Mouse (Mus musculus) bone marrow macrophage, adult 2 months (primary cell): Measurements from ENCODE around the gene Sirt1. TPM values are rescaled to one million over a fixed set of nuclear protein-coding genes. Genes with fewer than 3 reads are reported as not detected.
A peak's percentile ranks its signal among the peaks of the same experiment; 100 is the strongest.
"Not testable (repeated sequence)": the region's sequence is repeated elsewhere in the genome, so short reads cannot be mapped to it uniquely, and the experiment has no call there.

Experiments
- H3K27ac ChIP-seq: 2 replicates; pipeline ENCODE4 v1.5.1; 2012; ENCODE audit warnings: low read depth, low read length; ENCODE audit not compliant: insufficient read depth
- H3K4me1 ChIP-seq: 2 replicates; pipeline ENCODE4 v1.6.1; 2012; ENCODE audit warnings: low read length; ENCODE audit not compliant: control insufficient read depth, insufficient read depth
- H3K4me3 ChIP-seq: 2 replicates; pipeline ENCODE4 v1.5.1; 2012; ENCODE audit warnings: mild to moderate bottlenecking, low read length, moderate library complexity; ENCODE audit not compliant: insufficient read depth
- CTCF ChIP-seq: IDR thresholded peaks from 2 replicates; pipeline ENCODE4 v1.5.1; 2012; ENCODE audit warnings: low read depth, mild to moderate bottlenecking, low read length, moderate library complexity
- POLR2A ChIP-seq: IDR thresholded peaks from 2 replicates; pipeline ENCODE4 v1.6.1; 2012; ENCODE audit warnings: mild to moderate bottlenecking, low read depth, low read length, borderline replicate concordance
- polyA plus RNA-seq: library from polyadenylated mRNA; stranded (reverse); fragments of >200 nt; gene quantifications from 2 replicates; pipeline ENCODE4 v1.2.4, GENCODE M21; 2012; ENCODE audit not compliant: missing spikeins, insufficient read depth, insufficient read length

Gene Sirt1
- polyA plus RNA-seq, 1 experiment = 17.6 TPM

DNA sequence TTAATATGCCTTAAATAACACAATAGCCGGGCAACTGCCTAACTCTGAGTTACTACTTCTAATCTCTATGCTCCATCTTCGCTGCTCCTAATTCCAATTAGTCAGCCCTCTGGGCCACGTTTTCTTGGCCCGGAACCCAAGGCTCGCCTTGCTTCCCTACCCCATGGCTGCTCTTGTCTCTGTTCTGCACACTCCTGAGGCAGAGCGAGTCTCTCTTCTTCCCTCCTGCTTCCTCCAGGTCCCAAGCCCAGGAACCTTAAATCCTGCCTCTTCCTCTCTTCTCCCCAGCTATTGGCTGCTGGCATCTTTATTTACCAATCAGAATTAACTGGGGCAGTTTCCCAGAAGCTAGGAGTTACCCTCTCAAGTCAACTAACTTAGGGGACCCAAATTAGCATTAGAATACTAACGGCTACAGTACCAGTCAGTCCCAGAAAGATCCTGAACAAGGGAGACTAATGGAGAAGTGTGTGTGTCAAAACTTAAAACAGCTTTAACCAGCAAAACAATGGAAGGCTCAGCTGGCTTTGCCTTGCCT, 15.5 kb downstream of the Sirt1 start:
- no peaks in the 10 kb centered on the region for H3K4me1 ChIP-seq
- no peak overlapping the region for H3K4me3 ChIP-seq
- H3K27ac ChIP-seq = no peak overlapping the region
- TF ChIP-seq CTCF (no peak), POLR2A (no peak)

DNA sequence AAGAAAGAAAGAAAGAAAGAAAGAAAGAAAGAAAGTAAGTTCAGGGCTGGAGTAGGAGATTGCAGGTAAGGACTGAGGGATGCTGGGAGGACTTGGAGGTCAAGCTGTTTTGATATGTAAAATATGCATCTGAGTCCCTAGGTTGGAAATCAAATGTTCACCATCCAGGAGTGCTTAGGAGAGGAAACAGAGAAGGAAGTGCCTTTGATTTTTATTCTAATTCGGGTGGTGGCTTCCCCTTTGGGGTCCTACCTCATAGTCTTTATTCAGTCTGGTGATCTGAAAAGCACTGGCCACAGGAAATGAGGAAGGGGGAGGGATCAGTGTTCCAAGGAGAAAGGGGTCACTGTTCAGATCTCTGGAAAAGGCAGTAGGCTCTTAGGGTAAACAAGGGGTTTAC, 21.0 kb downstream of the Sirt1 start:
- no peak for TF ChIP-seq POLR2A
- TF ChIP-seq CTCF = no peak
- Histone ChIP-seq H3K27ac (no peak overlapping the region), H3K4me3 (no peak overlapping the region), H3K4me1 (peaks cover 3% of the 10 kb centered on the region)

DNA sequence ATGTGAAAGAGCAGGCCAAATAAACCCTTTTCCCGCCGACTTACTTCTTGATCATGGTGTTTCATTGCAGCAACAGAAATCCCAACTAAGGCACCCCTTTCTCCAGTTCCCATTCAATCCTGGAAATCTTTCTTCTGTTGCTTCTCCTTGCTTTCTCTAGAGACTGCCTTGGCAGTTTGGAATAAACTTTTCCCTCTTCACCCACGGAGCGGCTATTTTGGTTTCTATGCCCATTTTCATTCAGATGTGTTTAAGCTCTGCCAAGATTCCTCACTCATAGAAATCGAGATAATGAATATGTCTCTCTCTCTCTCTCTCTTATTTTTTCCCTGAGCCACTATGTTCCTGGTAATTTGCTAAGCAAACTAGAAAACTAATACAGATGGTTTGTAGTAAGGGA, 29.4 kb downstream of the Sirt1 start:
- H3K27ac ChIP-seq = no peak overlapping the region
- TF ChIP-seq CTCF (no peak), POLR2A (no peak)
- H3K4me3 ChIP-seq = no peak overlapping the region
- no peaks in the 10 kb centered on the region for H3K4me1 ChIP-seq

DNA sequence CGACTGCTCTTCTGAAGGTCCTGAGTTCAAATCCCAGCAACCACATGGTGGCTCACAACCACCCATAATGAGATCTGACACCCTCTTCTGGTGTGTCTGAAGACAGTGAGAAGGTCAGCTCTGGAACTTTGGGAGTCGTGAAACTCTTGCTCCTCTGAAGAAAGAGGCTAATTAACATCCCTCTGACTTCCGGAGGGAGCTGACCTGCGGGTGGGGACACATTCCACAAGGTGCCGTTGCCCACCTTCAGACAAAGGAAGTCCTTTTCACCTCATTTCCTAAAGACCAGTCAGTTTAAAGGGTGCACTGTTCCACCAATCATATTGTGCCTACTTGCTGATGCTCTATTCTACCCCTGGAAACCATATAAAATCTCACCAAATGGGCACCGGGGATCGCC, 30.4 kb downstream of the Sirt1 start:
- not testable (repeated sequence) for H3K27ac ChIP-seq, H3K4me3 ChIP-seq, H3K4me1 ChIP-seq

DNA sequence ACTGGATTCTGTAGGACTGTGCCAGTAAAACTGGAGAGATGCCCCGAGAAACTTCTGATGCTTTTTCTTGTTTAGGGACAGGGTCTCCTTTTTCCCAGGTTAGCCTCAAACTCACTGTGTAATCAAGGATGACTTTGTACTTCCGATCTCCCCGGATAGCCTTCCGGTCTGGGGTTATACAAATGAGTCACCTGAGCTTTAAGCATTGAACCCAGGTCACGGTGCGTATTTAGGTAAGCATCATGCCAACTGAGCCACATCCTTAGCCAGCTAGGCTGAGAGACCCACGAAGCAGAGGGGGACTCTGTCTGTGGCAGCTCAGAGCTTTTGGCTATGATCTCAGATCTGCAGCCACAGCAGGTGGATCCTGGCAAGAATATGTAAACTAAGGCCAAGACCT, 30.8 kb downstream of the Sirt1 start:
- TF ChIP-seq POLR2A = no peak
- no peak for TF ChIP-seq CTCF
- H3K4me1 ChIP-seq = no peaks in the 10 kb centered on the region
- no peak overlapping the region for H3K27ac ChIP-seq
- no peak overlapping the region for H3K4me3 ChIP-seq

DNA sequence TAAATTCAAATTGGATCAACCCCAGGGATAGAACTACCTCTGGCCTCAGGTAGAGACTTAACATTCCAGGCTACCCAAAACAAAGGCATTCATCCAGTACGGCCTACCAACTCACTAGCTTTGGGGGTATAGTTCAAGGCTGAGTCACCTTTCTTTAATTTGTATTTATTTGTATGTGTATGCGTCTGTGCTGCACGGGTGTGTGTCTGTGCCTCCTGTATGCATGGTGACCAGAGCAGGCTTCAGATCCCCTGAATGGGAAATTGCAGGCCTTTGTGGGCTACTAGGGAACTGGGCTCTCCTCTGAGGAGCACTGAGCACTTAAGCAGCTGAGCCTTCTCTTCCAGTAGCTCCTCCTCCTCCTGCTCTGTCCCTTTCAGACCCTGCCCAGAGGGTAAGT, 33.2 kb downstream of the Sirt1 start:
- Histone ChIP-seq H3K4me1 (no peaks in the 10 kb centered on the region), H3K27ac (no peak overlapping the region), H3K4me3 (no peak overlapping the region)
- TF ChIP-seq CTCF (no peak), POLR2A (no peak)

DNA sequence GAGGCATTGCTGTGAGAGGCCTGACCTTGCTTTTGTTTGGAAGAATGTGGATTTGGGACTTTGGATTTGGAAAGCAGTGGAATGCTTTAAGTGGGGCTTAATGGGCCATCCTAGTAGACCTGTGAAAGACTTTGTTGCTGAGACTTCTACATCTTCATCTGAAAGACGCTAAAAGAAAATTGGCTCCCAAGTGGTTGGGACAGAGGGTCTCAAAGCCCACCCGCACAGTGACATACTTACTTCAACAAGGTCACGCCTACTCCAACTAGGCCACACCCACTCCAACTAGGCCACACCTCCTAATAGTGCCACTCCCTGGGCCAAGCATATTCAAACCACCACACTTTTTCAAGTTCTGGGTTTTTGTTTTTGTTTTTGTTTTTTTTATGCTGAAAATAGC, 36.8 kb downstream of the Sirt1 start:
- TF ChIP-seq CTCF = no peak
- TF ChIP-seq POLR2A = no peak

DNA sequence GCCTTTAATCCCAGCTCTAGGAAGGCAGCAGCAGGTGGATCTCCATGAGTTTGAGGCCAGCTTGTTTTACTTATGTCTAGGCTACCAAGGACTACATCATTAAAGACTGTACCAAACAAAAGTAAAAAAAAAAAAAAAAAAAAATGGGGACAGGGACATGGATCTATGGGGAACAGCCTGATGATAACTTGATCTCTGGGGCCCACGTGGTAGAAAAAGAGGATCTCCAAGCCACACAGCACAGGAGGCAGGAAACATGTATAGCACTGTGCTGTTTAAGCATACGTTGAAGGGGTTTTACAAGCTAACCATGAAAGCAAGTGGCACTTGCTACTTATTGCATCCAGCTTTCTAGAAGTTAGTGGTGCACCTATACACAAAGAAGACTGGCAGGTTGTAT, 40.2 kb downstream of the Sirt1 start:
- no peak overlapping the region for H3K4me3 ChIP-seq
- H3K27ac ChIP-seq = no peak overlapping the region
- H3K4me1 ChIP-seq = peaks cover 12% of the 10 kb centered on the region
- TF ChIP-seq CTCF (no peak), POLR2A (no peak)

More for the DNA sequence above, 36.8 kb downstream of the Sirt1 start:
- Histone ChIP-seq H3K4me1 (peaks cover 6% of the 10 kb centered on the region), H3K4me3 (no peak overlapping the region), H3K27ac (no peak overlapping the region)

DNA sequence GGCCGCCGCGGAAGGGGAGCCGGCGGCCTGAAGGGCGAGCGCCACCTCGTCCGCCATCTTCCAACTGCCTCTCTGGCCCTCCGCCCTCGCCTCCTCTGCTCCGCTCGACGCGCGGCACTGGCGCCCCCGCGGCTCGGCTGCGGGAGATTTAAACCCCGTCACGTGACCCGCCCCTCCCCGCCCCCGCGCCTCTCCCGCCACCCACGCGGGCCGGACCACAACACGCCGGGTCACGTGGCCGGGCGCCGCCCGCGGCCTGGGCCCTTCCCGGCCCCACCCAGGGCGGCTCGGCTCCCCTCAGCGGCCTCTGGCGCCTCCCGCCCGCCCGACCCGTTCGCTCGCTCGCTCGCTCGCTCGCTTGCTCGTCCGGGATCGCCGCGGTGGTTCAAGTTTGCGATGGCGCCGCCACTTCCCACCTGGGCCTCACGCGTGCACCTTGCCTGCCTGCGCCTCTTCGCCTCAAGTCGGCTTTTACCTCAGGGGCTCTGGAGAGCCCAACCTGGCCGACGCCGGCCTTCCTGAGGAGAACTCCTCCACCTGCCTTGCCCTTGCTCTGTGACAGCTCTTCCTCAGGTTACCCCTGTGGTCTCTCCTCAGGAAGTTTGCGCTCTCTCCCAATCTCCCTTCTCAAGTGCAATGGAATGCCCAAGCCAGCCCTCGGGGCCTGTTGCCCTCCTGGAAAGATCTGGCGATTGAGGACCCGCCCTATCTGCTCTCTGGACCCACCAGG, 42.4 kb downstream of the Sirt1 start:
- Histone ChIP-seq H3K27ac (peak overlapping the region; percentile 56), H3K4me1 (peaks cover 12% of the 10 kb centered on the region), H3K4me3 (peak overlapping the region; percentile 98)
- peak; percentile 71; the same call in 1 of the 2 replicates for TF ChIP-seq POLR2A
- no peak for TF ChIP-seq CTCF

DNA sequence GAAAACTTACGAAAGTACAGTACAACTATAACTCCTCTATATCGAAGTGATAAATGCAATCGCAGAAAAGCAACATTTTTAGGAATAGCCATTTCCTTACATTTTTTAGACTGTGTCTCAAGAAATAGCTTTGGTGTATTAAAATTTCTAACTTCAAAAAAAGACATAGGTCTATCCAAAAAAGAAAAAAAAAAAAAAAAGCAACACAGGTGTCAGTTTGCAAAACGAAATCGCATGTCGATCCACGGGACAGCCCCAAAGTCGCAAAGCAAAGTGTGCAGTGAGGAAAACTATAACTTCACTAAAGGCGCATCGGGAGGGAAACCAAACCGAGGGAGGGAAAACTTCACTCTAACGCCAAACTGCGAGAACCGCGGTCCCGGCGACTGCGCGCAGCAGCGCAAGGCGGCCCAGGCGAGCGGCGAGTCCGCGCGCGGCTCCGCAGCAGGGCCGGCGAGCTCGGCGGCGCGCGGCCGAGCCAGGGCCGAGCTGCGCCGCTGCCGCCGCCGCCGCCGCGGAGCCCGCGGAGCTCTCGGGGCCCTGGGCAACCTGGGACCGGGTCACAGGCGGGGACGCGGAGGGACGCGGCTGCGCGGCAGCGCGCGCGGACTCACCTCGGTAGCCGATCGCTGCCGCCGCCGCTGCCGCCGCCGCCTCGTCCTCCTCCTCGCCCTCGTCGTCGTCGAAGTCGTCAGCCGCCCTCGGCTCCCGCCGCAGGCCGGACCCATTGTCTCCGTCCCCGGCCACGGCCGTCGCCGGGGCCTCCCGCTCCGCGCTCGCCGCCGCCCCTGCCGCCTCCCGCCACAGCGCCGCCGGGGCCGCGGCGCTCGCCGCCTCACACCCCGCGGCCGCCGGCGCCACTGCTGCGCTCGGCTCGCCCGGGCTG, 43.3 kb downstream of the Sirt1 start:
- TF ChIP-seq CTCF = no peak
- TF ChIP-seq POLR2A = no peak
- Histone ChIP-seq H3K27ac (peak overlapping the region; percentile 56), H3K4me1 (peaks cover 12% of the 10 kb centered on the region), H3K4me3 (peak overlapping the region; percentile 98)
